Mouse (Mus musculus): ENCODE data around the gene Rinl. TPM values are rescaled to one million over a fixed set of nuclear protein-coding genes. Genes with fewer than 3 reads are reported as not detected.

Rinl gene
- polyA plus RNA-seq, 1 experiment from 2014 or later: 3.8 TPM

- peaks cover 64% of the 10 kb centered on the region for H3K36me3 ChIP-seq (replicated peaks)
- WGBS: 87% methylated on average over 5 of the region's 5 CpGs
- H3K4me1 ChIP-seq: peaks cover 74% of the 10 kb centered on the region
- no peaks in the 10 kb centered on the region for H3K27me3 ChIP-seq (ENCODE audit: poor library complexity, severe bottlenecking)
- 0 out of 2 replicates have a peak overlapping the region, but pooled peaks have one; percentile 100 for H3K27ac ChIP-seq
- no peak for DNase-seq (ENCODE audit: extremely low spot score, low spot score)
- H3K9me3 ChIP-seq: no peaks in the 10 kb centered on the region
- H3K4me3 ChIP-seq: peak overlapping the region; percentile 93
Observed at GRCm38 (mm10) chr7:28812949-28813348, 24.2 kb downstream of the Rinl start.

DNA sequence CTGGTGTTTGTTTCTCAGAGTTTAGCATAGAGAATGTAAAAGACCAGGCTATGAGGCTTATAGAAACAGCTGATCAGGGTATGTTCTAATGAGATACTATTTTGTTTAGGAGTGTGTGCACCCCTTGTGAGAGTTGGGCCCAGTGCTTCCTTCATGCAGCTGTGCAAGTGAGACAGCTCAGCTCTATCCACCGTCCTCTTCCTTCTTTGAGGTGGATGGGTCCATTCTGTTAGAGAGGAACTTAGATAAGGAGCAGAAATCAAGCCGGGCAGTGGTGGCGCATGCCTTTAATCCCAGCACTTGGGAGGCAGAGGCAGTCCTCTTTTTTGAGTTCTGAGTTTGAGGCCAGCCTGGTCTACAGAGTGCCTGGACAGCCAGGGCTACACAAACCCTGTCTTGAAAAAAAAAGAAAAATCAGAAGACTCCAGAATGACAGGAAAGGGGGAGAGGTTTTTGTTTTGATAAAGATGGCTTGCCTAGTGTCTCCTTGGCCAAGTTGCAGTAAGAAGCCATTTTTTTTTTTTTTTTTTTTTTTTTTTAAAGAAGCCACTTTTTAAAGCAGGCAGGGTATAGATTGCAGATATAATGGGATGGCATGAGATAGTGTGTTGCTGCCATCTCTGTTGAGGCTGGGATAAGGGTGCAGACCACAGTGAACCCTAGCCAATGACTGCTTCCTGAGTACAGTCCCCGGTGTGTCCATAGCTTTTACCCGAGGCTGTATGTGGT lies 25.7 kb downstream of the Rinl start:
- DNase-seq (ENCODE audit: extremely low spot score, low spot score): no peak
- H3K27me3 ChIP-seq (ENCODE audit: poor library complexity, severe bottlenecking): no peaks in the 10 kb centered on the region
- H3K9me3 ChIP-seq: no peaks in the 10 kb centered on the region
- H3K36me3 ChIP-seq (replicated peaks): peaks cover 78% of the 10 kb centered on the region
- H3K27ac ChIP-seq: no peak overlapping the region
- H3K4me1 ChIP-seq: peaks cover 75% of the 10 kb centered on the region
- 89% methylated on average over 5 of the region's 5 CpGs for WGBS
- H3K4me3 ChIP-seq: no peak overlapping the region

GRCm38 (mm10) chr7:28815230-28815629 lies 26.5 kb downstream of the Rinl start:
- H3K27me3 ChIP-seq (ENCODE audit: poor library complexity, severe bottlenecking): no peaks in the 10 kb centered on the region
- H3K27ac ChIP-seq: no peak overlapping the region
- H3K4me1 ChIP-seq: peaks cover 81% of the 10 kb centered on the region
- H3K4me3 ChIP-seq: 0 out of 2 replicates have a peak overlapping the region, but pooled peaks have one; percentile 1
- DNase-seq (ENCODE audit: extremely low spot score, low spot score): no peak
- peaks cover 86% of the 10 kb centered on the region for H3K36me3 ChIP-seq (replicated peaks)
- H3K9me3 ChIP-seq: no peaks in the 10 kb centered on the region
- WGBS: 95% methylated on average over 9 of the region's 9 CpGs

DNA sequence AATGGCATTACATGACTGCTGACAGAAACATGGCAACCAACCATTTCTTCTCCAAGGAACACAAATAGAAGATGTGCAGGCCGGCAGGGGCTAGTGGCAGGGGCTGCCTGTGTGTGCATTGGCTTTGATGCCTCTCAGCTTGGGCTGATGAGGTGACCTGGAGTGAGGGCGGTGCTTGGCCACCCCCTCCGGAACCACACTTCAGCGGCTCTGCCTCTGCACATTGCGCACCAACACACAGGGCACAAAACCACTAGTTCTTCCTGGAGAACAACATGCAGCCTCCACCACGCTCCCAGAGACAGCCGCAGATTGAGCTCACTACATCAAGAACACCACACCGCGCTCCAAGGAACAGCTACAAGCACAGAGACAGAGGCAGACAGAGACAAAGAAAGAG lies 27.4 kb downstream of the Rinl start:
- WGBS: 89% methylated on average over 9 of the region's 9 CpGs

DNA sequence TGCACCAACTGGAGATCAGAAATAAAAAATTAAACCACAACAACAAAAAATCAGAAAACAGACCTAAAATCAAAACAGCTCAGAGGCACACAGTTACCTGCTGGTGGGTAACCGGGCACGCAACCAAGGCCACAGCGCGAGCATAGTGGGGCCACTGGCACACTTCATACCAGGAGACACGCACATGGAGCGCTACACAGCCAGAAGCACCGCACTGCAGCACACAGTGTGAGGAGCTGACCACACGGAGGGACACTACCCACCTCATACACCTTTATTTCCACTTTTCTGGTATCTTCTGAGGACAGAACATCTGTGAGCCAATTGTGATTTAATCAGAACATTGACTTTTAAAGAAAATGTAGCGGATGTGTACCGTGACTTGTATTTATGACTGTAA lies 28.2 kb downstream of the Rinl start:
- H3K9me3 ChIP-seq: no peaks in the 10 kb centered on the region
- H3K4me1 ChIP-seq: peaks cover 93% of the 10 kb centered on the region
- H3K36me3 ChIP-seq (replicated peaks): peaks cover 99% of the 10 kb centered on the region
- H3K27me3 ChIP-seq (ENCODE audit: poor library complexity, severe bottlenecking): no peaks in the 10 kb centered on the region
- H3K27ac ChIP-seq: no peak overlapping the region
- DNase-seq (ENCODE audit: extremely low spot score, low spot score): no peak
- WGBS: 95% methylated on average over 10 of the region's 10 CpGs
- H3K4me3 ChIP-seq: peak overlapping the region; percentile 24

More for the DNA sequence above, 27.4 kb downstream of the Rinl start:
- no peak for DNase-seq (ENCODE audit: extremely low spot score, low spot score)
- no peaks in the 10 kb centered on the region for H3K27me3 ChIP-seq (ENCODE audit: poor library complexity, severe bottlenecking)
- H3K4me1 ChIP-seq: peaks cover 91% of the 10 kb centered on the region
- no peak overlapping the region for H3K27ac ChIP-seq
- no peaks in the 10 kb centered on the region for H3K9me3 ChIP-seq
- H3K36me3 ChIP-seq (replicated peaks): peaks cover 95% of the 10 kb centered on the region
- H3K4me3 ChIP-seq: peak overlapping the region; percentile 24

- Histone ChIP-seq H3K27ac (no peak overlapping the region), H3K4me3 (peak overlapping the region; percentile 24; the same call in 1 of the 2 replicates), H3K9me3 (no peaks in the 10 kb centered on the region), H3K4me1 (peaks cover 87% of the 10 kb centered on the region), H3K36me3 (replicated peaks) (peaks cover 99% of the 10 kb centered on the region), H3K27me3 (ENCODE audit: poor library complexity, severe bottlenecking) (no peaks in the 10 kb centered on the region)
- 81% methylated on average over 6 of the region's 6 CpGs for WGBS
- no peak for DNase-seq (ENCODE audit: extremely low spot score, low spot score)
Observed at GRCm38 (mm10) chr7:28817524-28817923, 28.8 kb downstream of the Rinl start.

- peaks cover 83% of the 10 kb centered on the region for H3K4me1 ChIP-seq
- no peaks in the 10 kb centered on the region for H3K27me3 ChIP-seq (ENCODE audit: poor library complexity, severe bottlenecking)
- peaks cover 99% of the 10 kb centered on the region for H3K36me3 ChIP-seq (replicated peaks)
- H3K4me3 ChIP-seq: peak overlapping the region; percentile 24; the same call in 1 of the 2 replicates
- WGBS: 90% methylated on average over 4 of the region's 4 CpGs
- DNase-seq (ENCODE audit: extremely low spot score, low spot score): no peak
- no peaks in the 10 kb centered on the region for H3K9me3 ChIP-seq
- H3K27ac ChIP-seq: no peak overlapping the region
Observed at GRCm38 (mm10) chr7:28817957-28818356, 29.2 kb downstream of the Rinl start.

GRCm38 (mm10) chr7:28818436-28818835 lies 29.7 kb downstream of the Rinl start:
- Histone ChIP-seq H3K4me3 (peak overlapping the region; percentile 24; the same call in 1 of the 2 replicates), H3K36me3 (replicated peaks) (peaks cover 99% of the 10 kb centered on the region), H3K27me3 (ENCODE audit: poor library complexity, severe bottlenecking) (no peaks in the 10 kb centered on the region), H3K9me3 (no peaks in the 10 kb centered on the region), H3K4me1 (peaks cover 78% of the 10 kb centered on the region), H3K27ac (peak overlapping the region; percentile 44; the same call in 1 of the 2 replicates)
- no peak for DNase-seq (ENCODE audit: extremely low spot score, low spot score)
- 90% methylated on average over 18 of the region's 18 CpGs for WGBS

DNA sequence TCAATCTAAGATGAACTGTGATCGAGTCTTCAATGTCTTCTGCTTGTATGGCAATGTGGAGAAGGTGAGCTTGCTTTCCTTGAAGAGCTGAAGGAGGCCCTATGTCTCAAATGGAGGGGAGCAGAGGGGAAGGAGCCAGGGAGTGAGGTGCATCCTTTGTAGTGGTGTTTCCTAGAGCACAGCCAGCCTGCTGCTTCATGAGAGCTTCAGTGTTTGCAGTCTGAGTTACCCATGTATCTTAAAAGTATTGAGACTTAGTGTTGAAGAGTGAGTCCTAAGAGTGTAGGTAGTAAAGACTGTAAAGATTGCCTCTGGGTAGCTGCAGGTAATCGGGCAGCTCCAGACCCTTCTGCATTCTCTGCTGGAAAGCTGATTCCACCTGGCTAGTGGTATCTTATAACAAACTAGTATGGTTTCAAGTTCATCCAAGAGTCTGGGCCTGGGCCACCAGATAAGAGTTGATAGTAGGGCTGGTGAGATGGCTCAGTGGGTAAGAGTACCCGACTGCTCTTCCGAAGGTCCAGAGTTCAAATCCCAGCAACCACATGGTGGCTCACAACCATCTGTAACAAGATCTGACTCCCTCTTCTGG lies 30.2 kb downstream of the Rinl start:
- peaks cover 95% of the 10 kb centered on the region for H3K36me3 ChIP-seq (replicated peaks)
- no peaks in the 10 kb centered on the region for H3K27me3 ChIP-seq (ENCODE audit: poor library complexity, severe bottlenecking)
- DNase-seq (ENCODE audit: extremely low spot score, low spot score): no peak
- H3K9me3 ChIP-seq: no peaks in the 10 kb centered on the region
- H3K4me3 ChIP-seq: no peak overlapping the region
- peaks cover 73% of the 10 kb centered on the region for H3K4me1 ChIP-seq
- H3K27ac ChIP-seq: no peak overlapping the region
- WGBS: 94% methylated on average over 4 of the region's 4 CpGs

DNA sequence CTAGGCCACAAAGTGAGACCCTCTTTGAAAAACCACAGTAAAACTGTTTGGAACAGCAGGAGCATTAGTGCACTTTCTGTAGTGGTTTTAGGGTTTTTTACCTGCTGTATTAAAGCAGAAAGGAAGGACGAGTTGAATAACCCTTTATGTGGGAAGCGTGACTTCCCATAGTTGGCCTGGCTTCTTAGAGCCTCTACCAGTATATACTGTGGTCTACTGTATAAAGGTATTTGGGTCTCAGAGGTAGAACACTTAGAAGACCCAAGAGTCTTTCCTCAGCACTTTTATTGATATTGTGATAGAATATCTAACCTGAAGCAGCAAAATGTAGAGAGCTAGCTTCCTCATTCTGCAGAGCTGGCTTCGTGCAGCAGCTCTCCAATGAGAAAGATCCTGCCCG lies 30.8 kb downstream of the Rinl start:
- Histone ChIP-seq H3K4me3 (peak overlapping the region; percentile 4; the same call in 1 of the 2 replicates), H3K27ac (peak overlapping the region; percentile 59; the same call in 1 of the 2 replicates), H3K9me3 (no peaks in the 10 kb centered on the region), H3K4me1 (peaks cover 69% of the 10 kb centered on the region), H3K27me3 (ENCODE audit: poor library complexity, severe bottlenecking) (no peaks in the 10 kb centered on the region), H3K36me3 (replicated peaks) (peaks cover 89% of the 10 kb centered on the region)
- 90% methylated on average over 4 of the region's 4 CpGs for WGBS
- no peak for DNase-seq (ENCODE audit: extremely low spot score, low spot score)

DNA sequence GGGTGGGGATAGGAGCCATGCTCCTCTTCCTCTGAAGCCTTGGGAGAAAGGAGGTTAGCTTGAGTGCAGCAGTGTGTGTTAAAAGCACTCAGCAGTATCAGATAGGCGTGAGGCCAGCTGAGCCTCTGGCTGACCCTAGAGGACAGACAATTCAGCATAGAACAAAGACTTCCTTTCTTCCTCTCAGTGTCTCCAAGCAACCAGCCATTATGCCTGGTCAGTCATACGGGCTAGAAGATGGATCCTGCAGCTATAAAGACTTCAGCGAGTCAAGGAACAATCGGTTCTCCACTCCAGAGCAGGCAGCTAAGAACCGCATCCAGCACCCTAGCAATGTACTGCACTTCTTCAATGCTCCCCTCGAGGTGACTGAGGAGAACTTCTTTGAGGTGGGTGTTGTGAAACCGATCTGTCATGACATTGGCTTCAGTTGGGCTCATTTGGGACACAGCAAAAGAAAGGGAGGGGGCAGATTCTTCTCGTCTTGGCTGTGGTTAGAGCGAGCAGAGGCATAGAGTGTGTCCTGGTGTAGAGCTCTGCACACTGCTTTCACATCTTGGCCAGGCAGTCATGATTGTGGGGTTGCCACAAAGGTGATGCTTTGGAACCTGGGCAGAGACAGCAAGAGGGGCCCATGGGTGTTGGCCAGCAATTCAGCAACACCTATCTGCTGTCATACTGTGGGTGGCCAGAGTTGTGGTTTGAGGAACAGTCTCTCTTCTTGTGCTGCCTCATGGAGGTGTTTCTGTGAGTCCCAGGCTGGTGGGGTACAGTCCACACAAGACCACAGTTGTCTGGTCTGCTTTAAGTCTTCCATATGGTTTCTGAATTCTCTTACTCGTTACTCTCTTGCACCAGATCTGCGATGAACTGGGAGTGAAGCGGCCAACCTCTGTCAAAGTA lies 31.8 kb downstream of the Rinl start:
- DNase-seq (ENCODE audit: extremely low spot score, low spot score): no peak
- WGBS: 59% methylated on average over 12 of the region's 12 CpGs
- Histone ChIP-seq H3K36me3 (replicated peaks) (peaks cover 78% of the 10 kb centered on the region), H3K4me3 (peak overlapping the region; percentile 1; the same call in 1 of the 2 replicates), H3K9me3 (no peaks in the 10 kb centered on the region), H3K4me1 (peaks cover 67% of the 10 kb centered on the region), H3K27ac (peak overlapping the region; percentile 59), H3K27me3 (ENCODE audit: poor library complexity, severe bottlenecking) (no peaks in the 10 kb centered on the region)

- H3K36me3 ChIP-seq (replicated peaks): peaks cover 71% of the 10 kb centered on the region
- H3K9me3 ChIP-seq: no peaks in the 10 kb centered on the region
- H3K27ac ChIP-seq: peak overlapping the region; percentile 59
- H3K4me3 ChIP-seq: no peak overlapping the region
- peaks cover 67% of the 10 kb centered on the region for H3K4me1 ChIP-seq
- H3K27me3 ChIP-seq (ENCODE audit: poor library complexity, severe bottlenecking): no peaks in the 10 kb centered on the region
- no peak for DNase-seq (ENCODE audit: extremely low spot score, low spot score)
- WGBS: 88% methylated on average over 10 of the region's 10 CpGs
Observed at GRCm38 (mm10) chr7:28821261-28821831, 32.6 kb downstream of the Rinl start.
